Mouse (Mus musculus) hematopoietic stem cell, adult 5-6 weeks (primary cell): ENCODE results near the gene Mlx. TPM values are rescaled to one million over a fixed set of nuclear protein-coding genes. Genes with fewer than 3 reads are reported as not detected.

ENCODE experiments used
- total RNA-seq: library from RNA; stranded (forward); fragments of 172-1452, 232-1000 nt; gene quantifications from 2 replicates; pipeline ENCODE4 v1.2.3, GENCODE M21; 2017

Mlx gene
- total RNA-seq, 1 experiment from 2014 or later, result 36.5 TPM

Other genes starting within 250 kb of the Mlx start
- 58.8 and 66.2 TPM in 2 replicates for gene Stat5b, start 236.6 kb upstream of the Mlx start, total RNA-seq
- gene Stat5a, start 227.9 kb upstream of the Mlx start, total RNA-seq, result 48.2 and 54.6 TPM in 2 replicates
- 108 and 135 TPM in 2 replicates for gene Stat3, start 147.7 kb upstream of the Mlx start, total RNA-seq
- gene Cavin1, start 116.4 kb upstream of the Mlx start, total RNA-seq, result 9.8 and 13.4 TPM in 2 replicates
- 7.5 and 32.6 TPM in 2 replicates for gene Atp6v0a1, start 77.8 kb upstream of the Mlx start, total RNA-seq
- 16.4 and 20.6 TPM in 2 replicates for gene Naglu, start 17.3 kb upstream of the Mlx start, total RNA-seq
- not detected in 2 replicates for gene Hsd17b1, start 8.9 kb upstream of the Mlx start, total RNA-seq
- gene Coasy, start 4.7 kb upstream of the Mlx start, total RNA-seq, result 20.0 and 21.7 TPM in 2 replicates
- gene Psmc3ip, start 8.2 kb downstream of the Mlx start, total RNA-seq, result 34.5 and 60.5 TPM in 2 replicates
- gene Retreg3, start 32.6 kb downstream of the Mlx start, total RNA-seq, result 30.9 and 38.8 TPM in 2 replicates
- 30.0 and 47.4 TPM in 2 replicates for gene Tubg1, start 32.7 kb downstream of the Mlx start, total RNA-seq
- gene Tubg2, start 68.6 kb downstream of the Mlx start, total RNA-seq, result not detected in 2 replicates
- 0.31 TPM in 1 of 2 replicates, not detected in the other for gene Cntnap1, start 83.2 kb downstream of the Mlx start, total RNA-seq
- 0.50 TPM in 1 of 2 replicates, not detected in the other for gene Plekhh3, start 84.1 kb downstream of the Mlx start, total RNA-seq
- gene Ccr10, start 88.2 kb downstream of the Mlx start, total RNA-seq, result not detected in 2 replicates
- 38.1 and 45.0 TPM in 2 replicates for gene Ezh1, start 139.2 kb downstream of the Mlx start, total RNA-seq
- 6.9 TPM in 1 of 2 replicates, not detected in the other for gene Ramp2, start 158.8 kb downstream of the Mlx start, total RNA-seq
- 55.0 and 59.3 TPM in 2 replicates for gene Vps25, start 166.4 kb downstream of the Mlx start, total RNA-seq
- gene Wnk4, start 173.3 kb downstream of the Mlx start, total RNA-seq, result 0.63 TPM in 1 of 2 replicates, not detected in the other
- gene Cntd1, start 191.7 kb downstream of the Mlx start, total RNA-seq, result 1.3 and 2.4 TPM in 2 replicates
- gene Coa3, start 191.8 kb downstream of the Mlx start, total RNA-seq, result 24.6 and 33.0 TPM in 2 replicates
- 139 and 177 TPM in 2 replicates for gene Becn1, start 215.0 kb downstream of the Mlx start, total RNA-seq
- gene Psme3, start 228.9 kb downstream of the Mlx start, total RNA-seq, result 101 and 128 TPM in 2 replicates
- gene Aoc2, start 237.8 kb downstream of the Mlx start, total RNA-seq, result 1.1 and 2.6 TPM in 2 replicates
- gene Aoc3, start 243.3 kb downstream of the Mlx start, total RNA-seq, result 0.10 TPM in 1 of 2 replicates, not detected in the other